Mouse (Mus musculus) gastrocnemius, adult 2 months (tissue): ENCODE measurements around the gene E030030I06Rik. TPM values are rescaled to one million over a fixed set of nuclear protein-coding genes. Genes with fewer than 3 reads are reported as not detected.
A peak's percentile ranks its signal among the peaks of the same experiment; 100 is the strongest.
"Not testable (repeated sequence)": the region's sequence is repeated elsewhere in the genome, so short reads cannot be mapped to it uniquely, and the experiment has no call there.

Experiments used
- DNase-seq: peaks from one replicate; pipeline ENCODE4 v3.0.0; 2022
- H3K27ac ChIP-seq: fragments of 200-600 bp; 2 replicates; pipeline ENCODE4 v1.8.1; 2022; ENCODE audit warnings: mild to moderate bottlenecking
- H3K4me3 ChIP-seq: fragments of 200-600 bp; 2 replicates; pipeline ENCODE4 v1.8.1; 2022; ENCODE audit warnings: mild to moderate bottlenecking, moderate library complexity
- CTCF ChIP-seq: fragments of 200-600 bp; IDR thresholded peaks from 2 replicates; pipeline ENCODE4 v1.8.1; 2022; ENCODE audit warnings: antibody characterized with exemption, mild to moderate bottlenecking, moderate library complexity
- intact Hi-C: fragments of 180-260 bp; cut with DNase I; formaldehyde crosslinking; loops from one replicate; pipeline ENCODE4 v1.15.1; 2025
- long read RNA-seq, 2 experiments: library from polyadenylated mRNA; stranded (forward); transcript quantifications; one replicate each; pipeline ENCODE4 v2.0.0; 2021
- total RNA-seq, 2 experiments: library from RNA; stranded (reverse); gene quantifications; 2 replicates each; pipeline ENCODE4 v1.2.3; 2021

E030030I06Rik gene
- 1 to 10 TPM in 1 of 2 experiments, not detected in 1; 1.2 TPM for total RNA-seq
- long read RNA-seq, experiment 1, partial matches to known transcripts: 0 of 1 reads
- long read RNA-seq, experiment 1, other reads (novel, unspliced or antisense): 0 of 1 reads
- long read RNA-seq, experiment 2: 0 reads

- peak; percentile 28 for DNase-seq
- TF ChIP-seq CTCF: no peak
- H3K27ac ChIP-seq: peak within 1 kb of the TSS; percentile 84
- intact Hi-C loops: no loop called here
- H3K4me3 ChIP-seq: peak within 1 kb of the TSS; percentile 92
These were observed at the start of gene E030030I06Rik for GRCm38 (mm10) chr10:22149073-22149690. E030030I06Rik (minus strand) TSS chr10:22149270.

- H3K27ac ChIP-seq, DNase-seq, H3K4me3 ChIP-seq, intact Hi-C loops: not testable (repeated sequence)
These were observed 42.0 kb upstream of the E030030I06Rik start for GRCm38 (mm10) chr10:22191035-22191434.

GRCm38 (mm10) chr10:22176515-22176914 is 27.4 kb upstream of the E030030I06Rik start:
- H3K27ac ChIP-seq, intact Hi-C loops, H3K4me3 ChIP-seq, DNase-seq: not testable (repeated sequence)

- intact Hi-C loops: not testable (repeated sequence)
These were observed 25.1 kb upstream of the E030030I06Rik start for GRCm38 (mm10) chr10:22174190-22174487.

GRCm38 (mm10) chr10:22173335-22174189 is 24.5 kb upstream of the E030030I06Rik start:
- intact Hi-C loops, DNase-seq, H3K4me3 ChIP-seq, H3K27ac ChIP-seq: not testable (repeated sequence)

More at GRCm38 (mm10) chr10:22174190-22174487, 25.1 kb upstream of the E030030I06Rik start:
- not testable (repeated sequence) for H3K27ac ChIP-seq, H3K4me3 ChIP-seq, DNase-seq

GRCm38 (mm10) chr10:22172431-22173334 is 23.6 kb upstream of the E030030I06Rik start:
- intact Hi-C loops, H3K27ac ChIP-seq, DNase-seq, H3K4me3 ChIP-seq: not testable (repeated sequence)

- H3K27ac ChIP-seq, intact Hi-C loops, H3K4me3 ChIP-seq, DNase-seq: not testable (repeated sequence)
These were observed 20.0 kb upstream of the E030030I06Rik start for GRCm38 (mm10) chr10:22169116-22169515.

- H3K27ac ChIP-seq, H3K4me3 ChIP-seq, intact Hi-C loops, DNase-seq: not testable (repeated sequence)
These were observed 18.0 kb upstream of the E030030I06Rik start for GRCm38 (mm10) chr10:22167061-22167460.

- intact Hi-C loops, DNase-seq, H3K4me3 ChIP-seq, H3K27ac ChIP-seq: not testable (repeated sequence)
These were observed 17.0 kb upstream of the E030030I06Rik start for GRCm38 (mm10) chr10:22166025-22166424.

- intact Hi-C loops, H3K4me3 ChIP-seq, DNase-seq, H3K27ac ChIP-seq: not testable (repeated sequence)
These were observed 16.4 kb upstream of the E030030I06Rik start for GRCm38 (mm10) chr10:22165328-22166003.

- H3K4me3 ChIP-seq: peak overlapping the region; percentile 49
- H3K27ac ChIP-seq, intact Hi-C loops: not testable (repeated sequence)
- peak; percentile 76 for DNase-seq
- TF ChIP-seq CTCF: peak; percentile 63
These were observed 14.9 kb upstream of the E030030I06Rik start for GRCm38 (mm10) chr10:22163705-22164583.

GRCm38 (mm10) chr10:22163279-22163678 is 14.2 kb upstream of the E030030I06Rik start:
- H3K27ac ChIP-seq, DNase-seq, intact Hi-C loops: not testable (repeated sequence)
- H3K4me3 ChIP-seq: peak overlapping the region; percentile 49
